Mouse (Mus musculus) liver, postnatal 0 days (tissue): Measurements from ENCODE around the gene Gm35549. TPM values are rescaled to one million over a fixed set of nuclear protein-coding genes. Genes with fewer than 3 reads are reported as not detected.

Source experiments
- ATAC-seq: fragments of 200-750 bp; cut with Nextera tagmentation; 2 replicates; pipeline ENCODE4 v1.8.0; 2017; ENCODE audit warnings: mild to moderate bottlenecking, moderate library complexity
- DNase-seq: peaks from one replicate; pipeline ENCODE4 v3.0.0-alpha.2; 2016
- H3K27ac ChIP-seq: fragments of 300-500 bp; sonication (generic); 2 replicates; pipeline ENCODE4 v1.5.1; 2014; ENCODE audit warnings: antibody characterized with exemption, moderate library complexity, mild to moderate bottlenecking, low read depth
- H3K27me3 ChIP-seq: fragments of 300-500 bp; sonication (generic); 2 replicates; pipeline ENCODE4 v1.6.1; 2014; ENCODE audit warnings: low read length, control low read depth, mixed read lengths; ENCODE audit not compliant: insufficient read depth
- H3K36me3 ChIP-seq: fragments of 300-500 bp; sonication (generic); replicated peaks from 2 replicates; pipeline ENCODE4 v1.6.1; 2014; ENCODE audit warnings: mild to moderate bottlenecking, control low read depth, low read length, moderate library complexity, mixed read lengths; ENCODE audit not compliant: insufficient read depth
- H3K4me1 ChIP-seq: fragments of 300-500 bp; sonication (generic); 2 replicates; pipeline ENCODE4 v1.6.1; 2014; ENCODE audit warnings: antibody characterized with exemption, mild to moderate bottlenecking, control low read depth; ENCODE audit not compliant: insufficient read depth
- H3K4me2 ChIP-seq: fragments of 300-500 bp; sonication (generic); 2 replicates; pipeline ENCODE4 v1.6.1; 2014; ENCODE audit warnings: low read depth, mild to moderate bottlenecking, low read length, moderate library complexity, mixed read lengths
- H3K4me3 ChIP-seq: fragments of 300-500 bp; sonication (generic); 2 replicates; pipeline ENCODE4 v1.5.1; 2014; ENCODE audit warnings: low read depth, low read length
- H3K9ac ChIP-seq: fragments of 300-500 bp; sonication (generic); replicated peaks from 2 replicates; pipeline ENCODE4 v1.6.1; 2014; ENCODE audit warnings: mild to moderate bottlenecking, moderate library complexity
- H3K9me3 ChIP-seq: fragments of 300-500 bp; sonication (generic); 2 replicates; pipeline ENCODE4 v1.6.1; 2016; ENCODE audit warnings: mild to moderate bottlenecking, control low read depth, low read length, mixed read lengths
- CTCF ChIP-seq: sonication (generic); IDR thresholded peaks from 2 replicates; pipeline ENCODE4 v1.5.1; 2016; ENCODE audit warnings: antibody characterized with exemption, low read depth
- EP300 ChIP-seq: IDR thresholded peaks from 2 replicates; pipeline ENCODE4 v1.6.1; 2016; ENCODE audit warnings: antibody characterized with exemption, low read depth, mild to moderate bottlenecking
- WGBS: fragments of 180-500 bp; shearing (Covaris S2); extraction: QIAGEN DNeasy Blood & Tissue Kit; methylation state at CpG from one replicate; pipeline ENCODE4 v1.1.7; 2014; ENCODE audit not compliant: insufficient replicate concordance; 5-methylcytosine and 5-hydroxymethylcytosine counted together
- polyA plus RNA-seq: library from polyadenylated mRNA; unstranded; fragments of >200 nt; fragmentation: Nextera tagmentation; extraction: Ambion mirVana; gene quantifications from 2 replicates; pipeline ENCODE4 v1.2.1, GENCODE M21; 2015

Gm35549 gene
- polyA plus RNA-seq, 1 experiment from 2014 or later, result not detected

DNA sequence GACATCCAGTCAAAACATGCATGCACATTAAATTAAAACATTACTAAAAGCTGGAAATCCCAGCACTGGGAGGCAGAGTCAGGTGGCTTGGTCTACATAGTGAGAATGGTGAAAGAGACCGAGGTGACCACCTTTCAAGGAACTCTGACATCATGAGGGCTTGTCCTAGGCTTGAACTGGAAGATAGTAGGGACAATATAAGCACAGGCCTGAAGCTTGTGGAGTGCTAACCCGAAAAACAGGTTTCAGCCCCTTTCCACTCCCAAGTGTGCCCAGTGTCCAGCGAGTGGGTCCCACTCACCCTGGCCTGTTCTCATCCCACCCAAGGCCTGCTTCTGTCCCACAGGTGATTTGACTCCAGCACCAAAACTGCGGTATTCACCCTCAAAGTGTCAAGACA lies 6.6 kb downstream of the Gm35549 start:
- Histone ChIP-seq H3K4me3 (no peak overlapping the region), H3K36me3 (peaks cover 9% of the 10 kb centered on the region; the same call in 1 of the 2 replicates), H3K9me3 (no peaks in the 10 kb centered on the region), H3K4me2 (no peak overlapping the region), H3K9ac (no peak overlapping the region), H3K4me1 (no peaks in the 10 kb centered on the region), H3K27ac (no peak overlapping the region), H3K27me3 (no peaks in the 10 kb centered on the region)
- no peak for ATAC-seq
- 82% methylated on average over 4 of the region's 4 CpGs for WGBS
- TF ChIP-seq CTCF (no peak), EP300 (no peak)
- DNase-seq, result no peak

DNA sequence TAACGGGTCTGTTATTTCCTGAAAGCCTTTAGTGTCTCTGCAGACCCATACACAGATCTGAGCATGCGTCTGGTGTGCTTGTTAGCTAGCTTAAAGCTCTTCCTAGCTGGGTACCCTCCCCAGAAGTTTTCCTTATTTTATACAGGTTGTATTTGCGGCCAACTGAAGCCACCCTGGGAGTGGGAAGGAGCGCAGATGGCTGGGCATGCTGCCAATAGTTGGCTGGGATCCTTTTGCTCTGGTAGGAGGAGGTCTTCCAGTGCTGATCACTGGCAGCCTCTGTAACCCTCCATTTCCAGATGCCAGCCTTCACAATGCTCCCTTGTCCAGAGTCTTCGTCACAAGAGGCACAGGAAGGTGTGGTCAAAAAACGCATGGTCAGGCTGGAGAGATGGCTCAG lies 7.0 kb downstream of the Gm35549 start:
- Histone ChIP-seq H3K27ac (no peak overlapping the region), H3K27me3 (no peaks in the 10 kb centered on the region), H3K4me1 (no peaks in the 10 kb centered on the region), H3K9ac (no peak overlapping the region), H3K36me3 (peaks cover 9% of the 10 kb centered on the region; the same call in 1 of the 2 replicates), H3K4me3 (no peak overlapping the region), H3K9me3 (no peaks in the 10 kb centered on the region), H3K4me2 (no peak overlapping the region)
- no peak for ATAC-seq
- TF ChIP-seq CTCF, result no peak
- no peak for TF ChIP-seq EP300
- 73% methylated on average over 6 of the region's 6 CpGs for WGBS
- DNase-seq, result no peak

DNA sequence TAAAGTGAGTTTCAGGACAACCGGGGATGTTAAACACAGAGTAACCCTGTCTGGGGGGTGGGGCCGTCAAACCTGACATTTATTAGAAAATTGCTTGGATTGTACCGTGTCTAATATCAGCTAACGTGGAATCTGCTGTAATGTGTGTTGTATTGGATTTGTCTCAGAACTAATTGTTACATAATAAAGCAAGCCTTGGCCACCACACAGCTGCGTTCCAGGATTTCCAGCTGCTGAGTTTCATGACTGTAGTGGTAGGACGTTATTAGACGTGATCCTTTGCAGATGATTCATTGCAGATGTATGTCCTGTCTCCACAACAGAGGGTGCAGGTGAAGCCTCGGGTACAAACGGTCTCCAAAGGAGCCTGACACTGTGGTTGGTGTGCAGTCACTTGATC lies 7.7 kb downstream of the Gm35549 start:
- no peak for ATAC-seq
- 78% methylated on average over 9 of the region's 9 CpGs for WGBS
- H3K27ac ChIP-seq, result no peak overlapping the region
- H3K9ac ChIP-seq, result no peak overlapping the region
- no peak overlapping the region for H3K4me2 ChIP-seq
- peaks cover 9% of the 10 kb centered on the region; the same call in 1 of the 2 replicates for H3K36me3 ChIP-seq
- H3K4me3 ChIP-seq, result no peak overlapping the region
- TF ChIP-seq CTCF, result no peak
- H3K4me1 ChIP-seq, result no peaks in the 10 kb centered on the region
- no peak for DNase-seq
- no peaks in the 10 kb centered on the region for H3K9me3 ChIP-seq
- H3K27me3 ChIP-seq, result no peaks in the 10 kb centered on the region

DNA sequence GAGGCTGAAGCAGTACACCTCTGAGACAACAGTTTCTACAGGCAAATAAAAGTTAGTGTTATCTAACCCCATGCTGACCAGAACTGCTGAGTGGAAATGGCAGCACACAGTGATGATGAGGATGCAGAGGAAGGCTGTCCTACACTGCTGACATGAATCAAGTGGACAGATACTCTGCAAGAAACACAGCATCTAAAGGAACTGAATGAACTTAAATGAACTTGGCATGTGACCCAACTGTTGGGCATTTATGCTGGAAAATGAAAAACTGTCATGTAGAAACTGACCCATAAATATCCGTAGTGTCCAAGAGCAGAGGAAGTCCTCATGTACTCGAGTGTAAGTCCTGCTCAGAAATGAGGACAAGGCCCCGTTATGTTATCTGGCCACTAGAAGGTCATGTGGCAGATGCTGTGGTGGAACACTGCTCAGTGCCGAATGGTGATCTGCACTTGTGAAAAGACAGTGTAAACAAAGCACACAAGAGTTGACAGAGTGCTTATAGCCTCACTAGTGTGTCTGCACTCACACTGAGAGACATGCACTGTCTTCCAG lies 13.9 kb downstream of the Gm35549 start:
- no peak for DNase-seq
- H3K27me3 ChIP-seq, result no peaks in the 10 kb centered on the region
- no peak overlapping the region for H3K4me3 ChIP-seq
- no peak overlapping the region for H3K27ac ChIP-seq
- no peak for ATAC-seq
- peaks cover 14% of the 10 kb centered on the region for H3K36me3 ChIP-seq
- no peak overlapping the region for H3K4me2 ChIP-seq
- no peak overlapping the region for H3K9ac ChIP-seq
- 65% methylated on average over 4 of the region's 4 CpGs for WGBS
- TF ChIP-seq CTCF (no peak), EP300 (no peak)
- no peaks in the 10 kb centered on the region for H3K9me3 ChIP-seq
- no peaks in the 10 kb centered on the region for H3K4me1 ChIP-seq

DNA sequence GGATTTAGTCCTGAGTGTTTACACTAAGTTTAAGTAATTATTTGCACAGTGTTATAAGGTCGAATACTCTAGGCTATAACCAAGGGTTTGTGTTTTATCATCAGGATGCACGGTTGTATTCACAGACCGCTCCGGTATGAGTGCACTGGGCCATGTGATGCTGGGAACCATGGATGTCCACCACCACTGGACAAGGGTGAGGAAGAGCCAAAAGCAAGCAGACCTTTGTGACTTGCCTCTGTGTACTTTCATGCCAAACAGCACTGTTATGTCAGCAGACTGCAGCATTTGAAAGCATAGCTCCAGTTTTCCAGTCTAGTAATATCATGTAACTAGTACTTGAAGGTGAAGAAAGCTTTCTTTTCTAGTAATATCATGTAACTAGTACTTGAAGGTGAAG lies 17.1 kb downstream of the Gm35549 start:
- WGBS, result 64% methylated on average over 4 of the region's 4 CpGs
- peak; percentile 38; the same call in 1 of the 2 replicates for ATAC-seq

DNA sequence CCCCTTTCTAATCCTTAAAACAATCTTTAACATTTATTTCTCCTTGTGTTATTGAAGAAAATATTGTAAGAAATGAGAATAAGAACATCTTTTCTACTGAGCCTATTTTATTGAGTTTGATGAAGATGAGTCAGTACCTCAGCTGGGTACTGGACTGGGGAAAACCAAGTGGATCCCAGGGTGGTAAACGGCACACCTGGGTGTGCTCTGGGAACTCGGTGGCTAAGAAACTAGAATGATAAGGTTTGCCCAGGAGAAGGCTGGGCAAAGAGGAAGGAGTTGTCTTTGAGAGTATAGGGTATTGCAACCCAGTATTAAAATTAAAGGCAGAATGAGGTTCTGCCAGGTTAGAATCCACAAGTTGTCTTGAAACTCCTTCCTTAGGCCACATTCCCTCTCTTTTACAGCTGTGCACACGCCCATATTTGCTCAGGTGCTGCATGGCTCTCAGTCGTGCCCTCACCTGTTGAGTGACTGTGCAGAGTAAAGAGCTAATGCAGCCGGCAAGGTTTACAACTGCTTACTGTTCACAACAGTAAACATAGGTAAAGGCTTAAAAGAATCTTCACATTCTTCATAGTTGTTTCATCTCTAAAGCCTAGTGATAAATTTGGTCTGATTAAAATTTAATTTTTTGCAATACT lies 20.3 kb downstream of the Gm35549 start:
- H3K27me3 ChIP-seq, result no peaks in the 10 kb centered on the region
- no peaks in the 10 kb centered on the region for H3K9me3 ChIP-seq
- no peak for DNase-seq
- no peaks in the 10 kb centered on the region for H3K4me1 ChIP-seq
- H3K4me3 ChIP-seq, result no peak overlapping the region
- ATAC-seq, result no peak
- H3K36me3 ChIP-seq, result peaks cover 22% of the 10 kb centered on the region
- H3K9ac ChIP-seq, result no peak overlapping the region
- 73% methylated on average over 5 of the region's 5 CpGs for WGBS
- TF ChIP-seq CTCF (no peak), EP300 (no peak)
- no peak overlapping the region for H3K27ac ChIP-seq
- no peak overlapping the region for H3K4me2 ChIP-seq

More for the DNA sequence above, 17.1 kb downstream of the Gm35549 start:
- no peaks in the 10 kb centered on the region for H3K9me3 ChIP-seq
- H3K27ac ChIP-seq, result no peak overlapping the region
- no peak overlapping the region for H3K4me2 ChIP-seq
- H3K4me1 ChIP-seq, result no peaks in the 10 kb centered on the region
- H3K4me3 ChIP-seq, result no peak overlapping the region
- TF ChIP-seq EP300 (no peak), CTCF (no peak)
- H3K9ac ChIP-seq, result no peak overlapping the region
- DNase-seq, result no peak
- H3K27me3 ChIP-seq, result no peaks in the 10 kb centered on the region
- H3K36me3 ChIP-seq, result peaks cover 18% of the 10 kb centered on the region
